Mouse (Mus musculus): ENCODE results near the gene Iffo2. TPM values are rescaled to one million over a fixed set of nuclear protein-coding genes. Genes with fewer than 3 reads are reported as not detected.

The Iffo2 gene
- polyA plus RNA-seq, 1 experiment from 2014 or later: 2.5 TPM

- no peaks in the 10 kb centered on the region for H3K36me3 ChIP-seq (ENCODE audit: control insufficient read depth, insufficient read depth, low read length)
- H3K9ac ChIP-seq (ENCODE audit: low read length): no peak overlapping the region
- H3K9me3 ChIP-seq (ENCODE audit: control insufficient read depth, low read length): no peaks in the 10 kb centered on the region
- H3K4me2 ChIP-seq (ENCODE audit: low read depth, low read length, severe bottlenecking): no peak overlapping the region
- no peak overlapping the region for H3K27ac ChIP-seq (ENCODE audit: low read depth, low read length)
- no peak overlapping the region for H3K4me3 ChIP-seq (ENCODE audit: low read depth, low read length)
- 90% methylated on average over 4 of the region's 4 CpGs for WGBS
- no peak for DNase-seq (ENCODE audit: low spot score)
- ATAC-seq (replicated peaks; ENCODE audit: low FRiP score): no peak
- H3K4me1 ChIP-seq (replicated peaks; ENCODE audit: control insufficient read depth, insufficient read depth, low read length): peaks cover 7% of the 10 kb centered on the region
- no peaks in the 10 kb centered on the region for H3K27me3 ChIP-seq (ENCODE audit: control insufficient read depth, insufficient read depth, low read length)
Measured at GRCm38 (mm10) chr4:139587773-139588172, 57.4 kb downstream of the Iffo2 start.

- no peak for DNase-seq (ENCODE audit: low spot score)
- Histone ChIP-seq H3K4me3 (ENCODE audit: low read depth, low read length) (no peak overlapping the region), H3K27me3 (ENCODE audit: control insufficient read depth, insufficient read depth, low read length) (no peaks in the 10 kb centered on the region), H3K36me3 (ENCODE audit: control insufficient read depth, insufficient read depth, low read length) (no peaks in the 10 kb centered on the region), H3K9me3 (ENCODE audit: control insufficient read depth, low read length) (no peaks in the 10 kb centered on the region), H3K27ac (ENCODE audit: low read depth, low read length) (peak overlapping the region; percentile 20; the same call in 1 of the 2 replicates), H3K4me2 (ENCODE audit: low read depth, low read length, severe bottlenecking) (no peak overlapping the region), H3K4me1 (replicated peaks; ENCODE audit: control insufficient read depth, insufficient read depth, low read length) (peaks cover 7% of the 10 kb centered on the region), H3K9ac (ENCODE audit: low read length) (no peak overlapping the region; the same call in 1 of the 2 replicates)
- 50% methylated on average over 5 of the region's 5 CpGs for WGBS
- ATAC-seq (replicated peaks; ENCODE audit: low FRiP score): no peak
Measured at GRCm38 (mm10) chr4:139589351-139590027, 59.1 kb downstream of the Iffo2 start.

- Histone ChIP-seq H3K4me1 (replicated peaks; ENCODE audit: control insufficient read depth, insufficient read depth, low read length) (peaks cover 7% of the 10 kb centered on the region), H3K4me2 (ENCODE audit: low read depth, low read length, severe bottlenecking) (no peak overlapping the region), H3K36me3 (ENCODE audit: control insufficient read depth, insufficient read depth, low read length) (no peaks in the 10 kb centered on the region), H3K4me3 (ENCODE audit: low read depth, low read length) (no peak overlapping the region), H3K27ac (ENCODE audit: low read depth, low read length) (no peak overlapping the region), H3K9me3 (ENCODE audit: control insufficient read depth, low read length) (no peaks in the 10 kb centered on the region), H3K27me3 (ENCODE audit: control insufficient read depth, insufficient read depth, low read length) (no peaks in the 10 kb centered on the region), H3K9ac (ENCODE audit: low read length) (no peak overlapping the region)
- DNase-seq (ENCODE audit: low spot score) (no peak), ATAC-seq (replicated peaks; ENCODE audit: low FRiP score) (no peak)
- WGBS: 48% methylated on average over 4 of the region's 4 CpGs
Measured at GRCm38 (mm10) chr4:139590446-139590845, 60.1 kb downstream of the Iffo2 start.

- H3K9me3 ChIP-seq (ENCODE audit: control insufficient read depth, low read length): no peaks in the 10 kb centered on the region
- no peak for DNase-seq (ENCODE audit: low spot score)
- no peaks in the 10 kb centered on the region for H3K27me3 ChIP-seq (ENCODE audit: control insufficient read depth, insufficient read depth, low read length)
- peaks cover 23% of the 10 kb centered on the region for H3K4me1 ChIP-seq (replicated peaks; ENCODE audit: control insufficient read depth, insufficient read depth, low read length)
- H3K4me3 ChIP-seq (ENCODE audit: low read depth, low read length): no peak overlapping the region
- WGBS: 76% methylated on average over 7 of the region's 7 CpGs
- no peak for ATAC-seq (replicated peaks; ENCODE audit: low FRiP score)
- no peaks in the 10 kb centered on the region for H3K36me3 ChIP-seq (ENCODE audit: control insufficient read depth, insufficient read depth, low read length)
- H3K27ac ChIP-seq (ENCODE audit: low read depth, low read length): no peak overlapping the region
- H3K4me2 ChIP-seq (ENCODE audit: low read depth, low read length, severe bottlenecking): no peak overlapping the region
- H3K9ac ChIP-seq (ENCODE audit: low read length): no peak overlapping the region
Measured at GRCm38 (mm10) chr4:139592895-139593294, 62.5 kb downstream of the Iffo2 start.

- Histone ChIP-seq H3K27me3 (ENCODE audit: control insufficient read depth, insufficient read depth, low read length) (no peaks in the 10 kb centered on the region), H3K27ac (ENCODE audit: low read depth, low read length) (no peak overlapping the region), H3K4me1 (replicated peaks; ENCODE audit: control insufficient read depth, insufficient read depth, low read length) (peaks cover 25% of the 10 kb centered on the region), H3K9ac (ENCODE audit: low read length) (no peak overlapping the region), H3K4me2 (ENCODE audit: low read depth, low read length, severe bottlenecking) (no peak overlapping the region), H3K9me3 (ENCODE audit: control insufficient read depth, low read length) (no peaks in the 10 kb centered on the region), H3K36me3 (ENCODE audit: control insufficient read depth, insufficient read depth, low read length) (no peaks in the 10 kb centered on the region), H3K4me3 (ENCODE audit: low read depth, low read length) (no peak overlapping the region)
- DNase-seq (ENCODE audit: low spot score) (no peak), ATAC-seq (replicated peaks; ENCODE audit: low FRiP score) (no peak)
- WGBS: 78% methylated on average over 6 of the region's 6 CpGs
Measured at GRCm38 (mm10) chr4:139593383-139593782, 63.0 kb downstream of the Iffo2 start.

- DNase-seq (ENCODE audit: low spot score) (no peak), ATAC-seq (replicated peaks; ENCODE audit: low FRiP score) (no peak)
- H3K27me3 ChIP-seq (ENCODE audit: control insufficient read depth, insufficient read depth, low read length): no peaks in the 10 kb centered on the region
- no peak overlapping the region for H3K9ac ChIP-seq (ENCODE audit: low read length)
- 42% methylated on average over 3 of the region's 3 CpGs for WGBS
- peaks cover 29% of the 10 kb centered on the region for H3K4me1 ChIP-seq (replicated peaks; ENCODE audit: control insufficient read depth, insufficient read depth, low read length)
- H3K9me3 ChIP-seq (ENCODE audit: control insufficient read depth, low read length): no peaks in the 10 kb centered on the region
- no peak overlapping the region for H3K4me2 ChIP-seq (ENCODE audit: low read depth, low read length, severe bottlenecking)
- no peaks in the 10 kb centered on the region for H3K36me3 ChIP-seq (ENCODE audit: control insufficient read depth, insufficient read depth, low read length)
- H3K27ac ChIP-seq (ENCODE audit: low read depth, low read length): no peak overlapping the region
- no peak overlapping the region for H3K4me3 ChIP-seq (ENCODE audit: low read depth, low read length)
Measured at GRCm38 (mm10) chr4:139594062-139594461, 63.7 kb downstream of the Iffo2 start.

GRCm38 (mm10) chr4:139596715-139597114 is 66.4 kb downstream of the Iffo2 start:
- no peak for ATAC-seq (replicated peaks; ENCODE audit: low FRiP score)
- Histone ChIP-seq H3K27ac (ENCODE audit: low read depth, low read length) (no peak overlapping the region), H3K9me3 (ENCODE audit: control insufficient read depth, low read length) (no peaks in the 10 kb centered on the region), H3K36me3 (ENCODE audit: control insufficient read depth, insufficient read depth, low read length) (no peaks in the 10 kb centered on the region), H3K4me3 (ENCODE audit: low read depth, low read length) (no peak overlapping the region), H3K9ac (ENCODE audit: low read length) (peak overlapping the region; percentile 16; the same call in 1 of the 2 replicates), H3K27me3 (ENCODE audit: control insufficient read depth, insufficient read depth, low read length) (no peaks in the 10 kb centered on the region), H3K4me1 (replicated peaks; ENCODE audit: control insufficient read depth, insufficient read depth, low read length) (peaks cover 27% of the 10 kb centered on the region), H3K4me2 (ENCODE audit: low read depth, low read length, severe bottlenecking) (no peak overlapping the region)
- WGBS: 39% methylated on average over 9 of the region's 9 CpGs
- DNase-seq (ENCODE audit: low spot score): no peak

GRCm38 (mm10) chr4:139597286-139598284 is 67.2 kb downstream of the Iffo2 start:
- ATAC-seq (replicated peaks; ENCODE audit: low FRiP score) (no peak), DNase-seq (ENCODE audit: low spot score) (no peak)
- no peak overlapping the region for H3K9ac ChIP-seq (ENCODE audit: low read length)
- H3K36me3 ChIP-seq (ENCODE audit: control insufficient read depth, insufficient read depth, low read length): no peaks in the 10 kb centered on the region
- H3K9me3 ChIP-seq (ENCODE audit: control insufficient read depth, low read length): no peaks in the 10 kb centered on the region
- H3K27me3 ChIP-seq (ENCODE audit: control insufficient read depth, insufficient read depth, low read length): no peaks in the 10 kb centered on the region
- H3K27ac ChIP-seq (ENCODE audit: low read depth, low read length): no peak overlapping the region
- no peak overlapping the region for H3K4me3 ChIP-seq (ENCODE audit: low read depth, low read length)
- no peak overlapping the region for H3K4me2 ChIP-seq (ENCODE audit: low read depth, low read length, severe bottlenecking)
- 65% methylated on average over 20 of the region's 20 CpGs for WGBS
- peaks cover 27% of the 10 kb centered on the region for H3K4me1 ChIP-seq (replicated peaks; ENCODE audit: control insufficient read depth, insufficient read depth, low read length)

All from forebrain, embryonic 11.5 days (tissue).